Mouse (Mus musculus) bone marrow macrophage, adult 2 months (primary cell): Measurements from ENCODE around the gene Cul3.

Experiments used
- CTCF ChIP-seq: IDR thresholded peaks from 2 replicates; pipeline ENCODE4 v1.5.1; 2012; ENCODE audit warnings: low read depth, mild to moderate bottlenecking, low read length, moderate library complexity
- POLR2A ChIP-seq: IDR thresholded peaks from 2 replicates; pipeline ENCODE4 v1.6.1; 2012; ENCODE audit warnings: mild to moderate bottlenecking, low read depth, low read length, borderline replicate concordance

- TF ChIP-seq CTCF (no peak), POLR2A (no peak)
Measured at GRCm38 (mm10) chr1:80244123-80244522, 96.2 kb downstream of the Cul3 start.
